Mouse (Mus musculus): ENCODE data around the gene Crim1.

DNA sequence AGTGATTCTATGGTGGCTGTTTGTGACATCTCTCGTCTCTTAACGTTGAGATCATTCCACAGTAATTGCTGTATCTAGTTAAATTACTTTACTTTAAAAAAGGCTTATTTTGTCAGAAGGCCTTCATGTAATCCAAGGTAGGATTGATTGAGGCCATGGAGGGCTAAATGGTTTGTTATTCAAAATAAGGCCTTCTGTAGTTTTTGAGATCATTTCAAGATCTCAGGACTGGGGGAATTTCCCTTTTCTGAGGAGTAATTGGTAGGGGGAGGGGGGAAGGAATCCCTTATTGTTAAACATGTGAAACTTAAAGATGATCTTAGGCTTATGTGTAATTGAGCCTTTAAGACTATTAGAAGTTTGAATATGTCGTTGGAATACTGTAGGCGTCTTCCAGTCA, 40.1 kb downstream of the Crim1 start:
- TF ChIP-seq CTCF (conservative IDR thresholded peaks at IDR 0.05; ENCODE audit: insufficient read depth, insufficient read length, low read depth, low read length) (no peak), POLR2A (IDR thresholded peaks at IDR 0.05; ENCODE audit: low read depth, low read length) (no peak)
